28 mouse cellular contexts compared by ENCODE assay signal in genomic region chr10:95855411-95855810, GRCm38 (mm10). TPM values are rescaled to one million over a fixed set of nuclear protein-coding genes. Genes with fewer than 3 reads are reported as not detected.
"Had no signal": no experiment of that assay in that cellular context is flagged by ENCODE, and none has a peak within 500 bp of the region (broad histone marks: within the 10 kb centered on the region; RNA-seq: fewer than 3 reads in every experiment).

No protein-coding gene starts in this region.

- H3K4me3 ChIP-seq: left cerebral cortex, adult 2 months; liver, embryonic 13.5 days had no signal

- H3K4me1 ChIP-seq: liver, embryonic 13.5 days had no signal

- H3K36me3 ChIP-seq: liver, embryonic 13.5 days had no signal

- H3K27ac ChIP-seq: left cerebral cortex, adult 2 months; liver, embryonic 13.5 days; stomach, postnatal 0 days had no signal

- H3K27me3 ChIP-seq: liver, embryonic 13.5 days had no signal

- DNase-seq: layer of hippocampus, postnatal 36 days; liver, embryonic 13.5 days; lung, adult 2 months; lung, postnatal 14 days; lung, postnatal 4 days; midbrain, embryonic 14.5 days; thymus, adult 2 months; thymus, postnatal 14 days; thymus, postnatal 4 days had no signal

RNA-seq across cellular contexts. Expression of gene Gm33543, which starts 12.7 kb away (rescaled TPM):
- total RNA-seq: layer of hippocampus, adult 8-10 months; layer of hippocampus, postnatal 10 days; layer of hippocampus, postnatal 36 days; left cerebral cortex, adult 2 months; left cerebral cortex, postnatal 10 days; megakaryocyte progenitor cell, adult 5-6 weeks; megakaryocyte-erythroid progenitor cell, adult 5-6 weeks; midbrain, postnatal 0 days had no signal
- polyA plus RNA-seq: intestine, postnatal 0 days; kidney, embryonic 14.5 days; limb, embryonic 11.5 days; limb, embryonic 14.5 days; liver, embryonic 13.5 days; lung, embryonic 16.5 days; midbrain, embryonic 11.5 days; midbrain, embryonic 14.5 days; neural tube, embryonic 11.5 days; neural tube, embryonic 14.5 days; small intestine, adult 2 months; spleen, adult 2 months; stomach, embryonic 14.5 days; stomach, postnatal 0 days had no signal
